ENCODE assay signal across 8 mouse cellular contexts in the genomic region with DNA sequence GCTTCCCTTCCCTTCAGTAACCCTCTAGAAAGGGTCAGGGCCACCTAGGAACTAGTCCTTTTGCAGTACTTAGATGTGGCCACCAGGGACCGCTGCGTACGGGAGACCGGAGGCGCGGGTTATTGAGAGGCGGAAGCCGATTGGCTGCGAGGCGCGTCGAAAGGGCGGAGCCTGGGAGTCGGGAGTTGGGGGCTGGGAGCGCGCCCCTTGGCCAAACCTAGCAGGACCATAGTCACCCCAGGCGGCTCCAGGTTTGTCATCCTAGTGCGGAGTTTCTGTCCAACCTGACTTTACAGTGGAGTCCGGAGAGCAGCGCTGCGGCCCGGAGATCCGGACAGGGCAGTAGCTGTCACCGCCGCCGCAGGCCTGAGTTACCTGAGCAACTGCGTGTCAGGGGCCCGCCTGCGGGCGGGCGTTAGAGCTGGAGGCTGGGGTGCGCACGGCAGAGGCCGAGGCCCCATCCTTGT. TPM values are rescaled to one million over a fixed set of nuclear protein-coding genes. Genes with fewer than 3 reads are reported as not detected.
DNase-seq lines count a peak whose midpoint lies in the region; ATAC-seq lines count a peak whose summit lies in the region.

No protein-coding gene starts in this region.

- peak overlapping the region; percentile 79 for H3K27ac ChIP-seq in embryonic facial prominence, embryonic 10.5 days (replicated peaks)
- no peak overlapping the region for H3K27ac ChIP-seq in midbrain, embryonic 11.5 days (ENCODE audit: low read depth, low read length)

- intact Hi-C loops in left cerebral cortex, postnatal 4 days (cut with DNase I) = loop anchor here (5.0 kb wide), 1 partner anchor 150 kb away; no protein-coding TSS in a partner anchor

- H3K27me3 ChIP-seq in embryonic facial prominence, embryonic 10.5 days (replicated peaks; ENCODE audit: low read depth, poor library complexity, severe bottlenecking) = peaks cover 27% of the 10 kb centered on the region
- peaks cover 9% of the 10 kb centered on the region; the same call in 1 of the 2 replicates for H3K27me3 ChIP-seq in midbrain, embryonic 11.5 days (ENCODE audit: control insufficient read depth, insufficient read depth, low read length)

- peak; percentile 78 for ATAC-seq in granulocyte monocyte progenitor cell, adult 5-6 weeks (replicated peaks; ENCODE audit: poor library complexity, severe bottlenecking)
- ATAC-seq in midbrain, embryonic 11.5 days (ENCODE audit: low FRiP score) = peak; percentile 94

- under 1% methylated on average over 34 of the region's 34 CpGs for WGBS in embryonic facial prominence, embryonic 10.5 days
- under 1% methylated on average over 34 of the region's 34 CpGs for WGBS in midbrain, embryonic 11.5 days

- H3K4me2 ChIP-seq in midbrain, embryonic 11.5 days = peak overlapping the region; percentile 83

- H3K9ac ChIP-seq in midbrain, embryonic 11.5 days (ENCODE audit: low read length) = peak overlapping the region; percentile 70

- peak overlapping the region; percentile 90 for H3K4me3 ChIP-seq in embryonic facial prominence, embryonic 10.5 days
- peak overlapping the region; percentile 80 for H3K4me3 ChIP-seq in midbrain, embryonic 11.5 days (ENCODE audit: low read depth, low read length)

- no peaks in the 10 kb centered on the region for H3K36me3 ChIP-seq in embryonic facial prominence, embryonic 10.5 days (replicated peaks)
- no peaks in the 10 kb centered on the region for H3K36me3 ChIP-seq in midbrain, embryonic 11.5 days (ENCODE audit: control insufficient read depth, insufficient read depth, low read length)

- DNase-seq in adrenal gland, postnatal 14 days = peak; percentile 97
- DNase-seq in embryonic facial prominence, embryonic 10.5 days (ENCODE audit: low spot score) = peak; percentile 95
- peak; percentile 92 for DNase-seq in kidney, adult 11 months
- DNase-seq in left cerebral cortex, postnatal 4 days = peak; percentile 97
- DNase-seq in midbrain, embryonic 11.5 days (ENCODE audit: low spot score, missing footprints) = peak; percentile 100
- peak; percentile 96 for DNase-seq in right cerebral cortex, postnatal 4 days
- peak; percentile 94 for DNase-seq in yolk sac, embryonic 10.5 days (ENCODE audit: low spot score)

- peaks cover 13% of the 10 kb centered on the region for H3K4me1 ChIP-seq in embryonic facial prominence, embryonic 10.5 days
- H3K4me1 ChIP-seq in midbrain, embryonic 11.5 days (ENCODE audit: control insufficient read depth, insufficient read depth, low read length) = peaks cover 5% of the 10 kb centered on the region; the same call in 1 of the 2 replicates

- no peaks in the 10 kb centered on the region for H3K9me3 ChIP-seq in embryonic facial prominence, embryonic 10.5 days
- H3K9me3 ChIP-seq in midbrain, embryonic 11.5 days (ENCODE audit: control insufficient read depth, low read length) = no peaks in the 10 kb centered on the region

RNA-seq across cellular contexts. Expression of gene Stim1, which starts 0.5 kb away (rescaled TPM):
- 71.0 and 88.3 TPM in 2 replicates for total RNA-seq in adrenal gland, postnatal 14 days (2021)
- polyA plus RNA-seq in embryonic facial prominence, embryonic 10.5 days (2016; fragmentation: Nextera tagmentation; extraction: Ambion mirVana) = 13.0 and 14.6 TPM in 2 replicates
- total RNA-seq in granulocyte monocyte progenitor cell, adult 5-6 weeks (2014; fragmentation: Nextera tagmentation) = 30.5 and 48.2 TPM in 2 replicates
- total RNA-seq in granulocyte monocyte progenitor cell, adult 5-6 weeks (2017) = 22.9 and 28.3 TPM in 2 replicates
- 10 to 100 TPM; 43.5 to 45.7 TPM for total RNA-seq in left cerebral cortex, postnatal 4 days (2021)
- 9.1 and 11.6 TPM in 2 replicates for polyA plus RNA-seq in midbrain, embryonic 11.5 days (2014; fragmentation: Nextera tagmentation; extraction: Ambion mirVana)

RNA-seq across cellular contexts. Expression of gene Rhog, which starts 11.3 kb away (rescaled TPM):
- total RNA-seq in adrenal gland, postnatal 14 days (2021) = 53.6 and 63.5 TPM in 2 replicates
- polyA plus RNA-seq in embryonic facial prominence, embryonic 10.5 days (2016; fragmentation: Nextera tagmentation; extraction: Ambion mirVana) = 42.5 and 48.4 TPM in 2 replicates
- total RNA-seq in granulocyte monocyte progenitor cell, adult 5-6 weeks (2014; fragmentation: Nextera tagmentation) = 277 and 290 TPM in 2 replicates
- 52.9 and 57.3 TPM in 2 replicates for total RNA-seq in granulocyte monocyte progenitor cell, adult 5-6 weeks (2017)
- total RNA-seq in left cerebral cortex, postnatal 4 days (2021) = 10 to 100 TPM; 11.3 to 12.3 TPM
- 29.4 and 31.4 TPM in 2 replicates for polyA plus RNA-seq in midbrain, embryonic 11.5 days (2014; fragmentation: Nextera tagmentation; extraction: Ambion mirVana)

RNA-seq across cellular contexts. Expression of gene Pgap2, which starts 57.1 kb away (rescaled TPM):
- total RNA-seq in adrenal gland, postnatal 14 days (2021) = 75.7 and 87.8 TPM in 2 replicates
- polyA plus RNA-seq in embryonic facial prominence, embryonic 10.5 days (2016; fragmentation: Nextera tagmentation; extraction: Ambion mirVana) = 61.3 and 62.4 TPM in 2 replicates
- 62.0 and 85.6 TPM in 2 replicates for total RNA-seq in granulocyte monocyte progenitor cell, adult 5-6 weeks (2014; fragmentation: Nextera tagmentation)
- total RNA-seq in granulocyte monocyte progenitor cell, adult 5-6 weeks (2017) = 47.1 and 48.4 TPM in 2 replicates
- total RNA-seq in left cerebral cortex, postnatal 4 days (2021) = 10 to 100 TPM; 36.7 to 39.0 TPM
- polyA plus RNA-seq in midbrain, embryonic 11.5 days (2014; fragmentation: Nextera tagmentation; extraction: Ambion mirVana) = 51.6 and 52.1 TPM in 2 replicates

RNA-seq across cellular contexts. Expression of gene Nup98, which starts 57.2 kb away (rescaled TPM):
- 56.4 and 61.3 TPM in 2 replicates for total RNA-seq in adrenal gland, postnatal 14 days (2021)
- 48.2 and 50.6 TPM in 2 replicates for polyA plus RNA-seq in embryonic facial prominence, embryonic 10.5 days (2016; fragmentation: Nextera tagmentation; extraction: Ambion mirVana)
- total RNA-seq in granulocyte monocyte progenitor cell, adult 5-6 weeks (2014; fragmentation: Nextera tagmentation) = 59.8 and 78.4 TPM in 2 replicates
- 42.2 and 45.3 TPM in 2 replicates for total RNA-seq in granulocyte monocyte progenitor cell, adult 5-6 weeks (2017)
- 10 to 100 TPM; 39.4 to 41.2 TPM for total RNA-seq in left cerebral cortex, postnatal 4 days (2021)
- polyA plus RNA-seq in midbrain, embryonic 11.5 days (2014; fragmentation: Nextera tagmentation; extraction: Ambion mirVana) = 42.0 and 45.0 TPM in 2 replicates
